Mouse (Mus musculus) left cerebral cortex, adult 18-20 months (tissue): Measurements from ENCODE around the gene Zfp687. TPM values are rescaled to one million over a fixed set of nuclear protein-coding genes. Genes with fewer than 3 reads are reported as not detected.
A peak's percentile ranks its signal among the peaks of the same experiment; 100 is the strongest.
"Not testable (repeated sequence)": the region's sequence is repeated elsewhere in the genome, so short reads cannot be mapped to it uniquely, and the experiment has no call there.

Source experiments
- DNase-seq, 2 experiments: peaks; one replicate each; pipeline ENCODE4 v3.0.0; 2021 to 2022; ENCODE audit warnings: low spot score in 2 of 2, mixed read lengths in 1 of 2
- long read RNA-seq, 2 experiments: library from polyadenylated mRNA; stranded (forward); transcript quantifications; one replicate each; pipeline ENCODE4 v2.0.0; 2021
- total RNA-seq, 2 experiments: library from RNA; stranded (reverse); gene quantifications; 2 replicates each; pipeline ENCODE4 v1.2.3; 2021

Zfp687 gene
- total RNA-seq: 10 to 100 TPM; 23.1 to 24.6 TPM
- long read RNA-seq, experiment 1, partial matches to known transcripts: 8 of 12 reads
- long read RNA-seq, experiment 1, other reads (novel, unspliced or antisense): 4 of 12 reads
- long read RNA-seq, experiment 2, partial matches to known transcripts: 11 of 15 reads
- long read RNA-seq, experiment 2, other reads (novel, unspliced or antisense): 4 of 15 reads

GRCm38 (mm10) chr3:95015337-95015872 lies at the start of gene Zfp687:
Gene Zfp687, minus strand, starts transcription at chr3:95015448.
- DNase-seq: peak; percentile 99 to 100

- no peak for DNase-seq
These were observed 48.5 kb upstream of the Zfp687 start for GRCm38 (mm10) chr3:95063741-95064140.

- peak; percentile 48 to 67 for DNase-seq
These were observed 42.8 kb upstream of the Zfp687 start for GRCm38 (mm10) chr3:95058078-95058477.

GRCm38 (mm10) chr3:95056275-95056674 lies 41.0 kb upstream of the Zfp687 start:
- no peak for DNase-seq

GRCm38 (mm10) chr3:95054481-95055260 lies 39.4 kb upstream of the Zfp687 start:
- peak in 1 of 2 experiments; percentile 18 for DNase-seq

GRCm38 (mm10) chr3:95053701-95054100 lies 38.5 kb upstream of the Zfp687 start:
- DNase-seq: peak; percentile 8 to 22

GRCm38 (mm10) chr3:95052959-95053358 lies 37.7 kb upstream of the Zfp687 start:
- peak in 1 of 2 experiments; percentile 23 for DNase-seq

GRCm38 (mm10) chr3:95047914-95048313 lies 32.7 kb upstream of the Zfp687 start:
- no peak for DNase-seq

GRCm38 (mm10) chr3:95046462-95047057 lies 31.3 kb upstream of the Zfp687 start:
- no peak for DNase-seq

- no peak for DNase-seq
These were observed 28.0 kb upstream of the Zfp687 start for GRCm38 (mm10) chr3:95043251-95043650.

GRCm38 (mm10) chr3:95042838-95043229 lies 27.6 kb upstream of the Zfp687 start:
- DNase-seq: no peak

GRCm38 (mm10) chr3:95042166-95042837 lies 27.1 kb upstream of the Zfp687 start, which contains the start of gene Psmd4:
Gene Psmd4, minus strand, starts transcription at chr3:95042614.
- DNase-seq: peak; percentile 99

GRCm38 (mm10) chr3:95041625-95042024 lies 26.4 kb upstream of the Zfp687 start:
- no peak for DNase-seq

- no peak for DNase-seq
These were observed 14.7 kb upstream of the Zfp687 start for GRCm38 (mm10) chr3:95029953-95030352.

GRCm38 (mm10) chr3:95029291-95029827 lies 14.1 kb upstream of the Zfp687 start:
- not testable (repeated sequence) for DNase-seq

- DNase-seq: no peak
These were observed 13.4 kb upstream of the Zfp687 start for GRCm38 (mm10) chr3:95028603-95029002.

- peak; percentile 55 to 64 for DNase-seq
These were observed 12.5 kb upstream of the Zfp687 start for GRCm38 (mm10) chr3:95027701-95028100.

GRCm38 (mm10) chr3:95027057-95027645 lies 11.9 kb upstream of the Zfp687 start:
- no peak for DNase-seq

GRCm38 (mm10) chr3:95025202-95025601 lies 10.0 kb upstream of the Zfp687 start:
- DNase-seq: no peak

GRCm38 (mm10) chr3:95024551-95024950 lies 9.3 kb upstream of the Zfp687 start:
- peak; percentile 36 to 44 for DNase-seq

- DNase-seq: not testable (repeated sequence)
These were observed 5.7 kb upstream of the Zfp687 start for GRCm38 (mm10) chr3:95020956-95021355.
